Mouse (Mus musculus) embryonic fibroblast, embryonic 13.5 days (primary cell): ENCODE measurements at regions not wholly inside any gene's neighbourhood (a gene's known extent, or its start where the extent isn't known, plus 50 kb on each side); places are given as distances from the start of the nearest gene placed in this dataset.

ENCODE experiments used
- H3K27ac ChIP-seq: 2 replicates; pipeline ENCODE4 v1.5.1; 2012; ENCODE audit warnings: low read length, control low read depth, inconsistent platforms; ENCODE audit not compliant: insufficient read depth
- H3K4me1 ChIP-seq: 2 replicates; pipeline ENCODE4 v1.6.1; 2011; ENCODE audit warnings: low read length; ENCODE audit not compliant: control insufficient read depth, insufficient read depth
- H3K4me3 ChIP-seq: 2 replicates; pipeline ENCODE4 v1.5.1; 2011; ENCODE audit warnings: mild to moderate bottlenecking, control low read depth, low read length; ENCODE audit not compliant: insufficient read depth
- CTCF ChIP-seq: IDR thresholded peaks from 2 replicates; pipeline ENCODE4 v1.5.1; 2011; ENCODE audit warnings: mild to moderate bottlenecking, control low read depth, low read length, moderate library complexity, borderline replicate concordance; ENCODE audit not compliant: insufficient read depth
- POLR2A ChIP-seq: IDR thresholded peaks from 2 replicates; pipeline ENCODE4 v1.6.1; 2011; ENCODE audit warnings: low read depth, mild to moderate bottlenecking, control low read depth, low read length, moderate library complexity

DNA sequence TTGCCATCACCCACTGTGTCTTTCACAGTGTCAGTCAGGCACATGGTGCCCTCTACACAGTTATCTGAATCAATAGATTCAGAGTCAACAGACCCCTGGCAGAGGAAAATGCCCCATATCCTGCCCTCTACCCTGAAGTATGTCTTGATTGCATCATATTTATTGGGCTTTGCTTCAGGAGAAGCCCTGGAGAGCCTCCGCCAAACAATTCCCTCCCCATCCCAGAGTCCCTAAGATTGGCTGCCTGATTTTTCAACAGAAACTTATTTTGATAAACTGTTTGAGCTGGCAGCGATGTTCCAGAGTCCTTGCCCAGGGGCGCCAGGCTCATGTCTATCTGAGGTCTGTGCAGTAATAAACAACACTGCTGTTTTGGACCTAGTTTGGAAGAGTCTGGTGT lies 117.2 kb upstream of the Dusp10 start:
- Histone ChIP-seq H3K27ac (no peak overlapping the region), H3K4me3 (no peak overlapping the region), H3K4me1 (no peaks in the 10 kb centered on the region)
- TF ChIP-seq POLR2A (no peak), CTCF (no peak)

DNA sequence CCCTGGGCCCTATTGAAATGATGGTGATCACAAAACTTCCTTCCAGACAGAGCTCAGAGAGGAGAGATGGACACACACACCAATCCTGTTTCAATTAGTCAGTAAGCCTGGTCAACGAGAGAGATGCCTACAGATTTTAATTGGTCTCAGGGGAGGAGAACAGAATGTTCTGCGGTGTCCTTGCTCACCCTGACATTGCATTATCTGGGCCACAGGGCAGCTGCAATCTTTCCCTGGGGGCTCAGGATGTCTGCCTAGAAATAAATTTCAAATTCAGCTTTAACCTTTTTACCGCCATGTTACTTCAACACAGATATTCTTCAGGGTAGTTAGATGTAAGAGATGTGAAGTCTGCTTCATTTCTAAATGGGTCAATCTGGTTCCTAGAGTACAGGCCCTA lies 115.0 kb upstream of the Dusp10 start:
- no peak for TF ChIP-seq POLR2A
- TF ChIP-seq CTCF: no peak
- Histone ChIP-seq H3K4me3 (no peak overlapping the region), H3K4me1 (no peaks in the 10 kb centered on the region), H3K27ac (no peak overlapping the region)

DNA sequence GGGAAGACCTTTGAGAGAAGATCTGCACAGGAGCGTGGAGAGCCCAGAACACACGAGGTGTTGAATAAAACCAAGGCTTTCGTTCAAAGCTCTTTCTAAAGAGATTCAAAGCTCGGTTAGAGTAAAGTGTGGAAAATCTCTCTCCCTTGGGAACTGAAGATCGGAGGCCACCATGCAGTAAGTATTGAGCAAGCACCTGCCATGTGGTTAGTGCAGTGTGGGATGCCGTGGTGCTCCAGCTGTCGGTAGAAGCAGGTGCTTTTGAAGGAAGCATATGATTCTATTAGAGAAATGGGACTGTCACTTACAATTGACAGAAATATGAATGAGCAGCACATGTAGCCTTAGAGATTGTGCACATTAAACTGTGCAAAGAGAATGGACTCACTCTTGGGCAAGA lies 108.5 kb upstream of the Dusp10 start:
- Histone ChIP-seq H3K27ac (no peak overlapping the region), H3K4me1 (no peaks in the 10 kb centered on the region; the same call in 1 of the 2 replicates), H3K4me3 (no peak overlapping the region)
- TF ChIP-seq CTCF (no peak), POLR2A (no peak)

DNA sequence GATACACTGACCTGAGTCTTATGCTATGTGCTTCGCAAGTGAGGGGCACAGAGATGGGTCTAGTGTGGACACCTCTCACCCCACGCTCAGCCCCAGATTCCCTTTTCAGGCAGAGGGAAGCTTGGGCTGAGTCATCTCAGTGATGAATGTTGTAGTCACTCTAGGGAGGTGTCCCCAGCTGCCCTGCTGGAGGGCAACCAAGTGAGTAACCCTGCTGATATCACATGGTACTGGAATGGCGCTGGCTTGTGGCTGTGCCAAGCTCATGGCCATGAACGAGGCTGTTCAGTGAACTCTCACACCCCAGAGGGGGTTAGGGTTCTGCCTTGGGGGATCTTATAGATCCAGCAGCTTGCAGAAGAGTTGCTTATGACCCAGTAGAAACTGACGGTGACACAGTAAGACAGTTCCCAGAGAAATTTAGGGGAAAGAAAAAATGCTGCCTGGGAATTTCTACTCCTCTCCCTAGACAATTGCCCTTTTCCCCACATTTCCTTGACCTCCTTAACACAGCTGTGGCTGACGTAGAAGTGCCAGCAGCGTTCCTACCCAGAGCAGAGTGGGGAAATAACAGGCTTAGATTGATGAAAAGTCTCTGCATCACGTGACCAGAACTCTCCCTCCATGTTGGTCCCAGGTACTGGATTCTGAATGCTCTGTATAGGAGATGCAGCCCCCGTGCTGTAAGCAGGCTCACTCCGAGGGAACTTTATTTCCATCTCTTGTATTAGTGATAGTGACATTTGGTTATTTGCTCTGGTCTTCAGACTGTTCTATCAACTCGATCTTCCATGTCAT lies 107.6 kb upstream of the Dusp10 start:
- no peak for TF ChIP-seq CTCF
- no peak for TF ChIP-seq POLR2A

DNA sequence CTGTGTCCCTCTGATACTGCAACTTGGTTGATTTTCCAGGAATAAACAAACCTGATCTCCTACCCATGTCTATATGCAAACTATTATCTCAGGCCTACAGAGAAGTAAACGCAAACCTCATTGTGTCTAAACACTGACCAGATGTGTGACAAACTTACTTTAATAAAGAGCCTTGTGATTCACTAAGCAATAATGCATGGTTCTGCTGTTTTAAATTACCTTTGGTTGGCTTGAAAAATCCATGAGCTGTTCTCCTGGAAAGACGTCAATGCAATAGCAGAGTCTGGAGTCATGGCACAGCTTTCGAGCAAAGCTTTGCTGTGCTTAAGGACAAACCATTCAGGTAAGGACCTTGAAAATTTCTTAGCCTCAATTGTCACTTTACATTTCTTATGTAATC lies 95.4 kb upstream of the Dusp10 start:
- H3K4me3 ChIP-seq: no peak overlapping the region
- H3K27ac ChIP-seq: peak overlapping the region; percentile 98
- peaks cover 12% of the 10 kb centered on the region for H3K4me1 ChIP-seq
- TF ChIP-seq POLR2A (no peak), CTCF (no peak)

More for the DNA sequence above, 107.6 kb upstream of the Dusp10 start:
- Histone ChIP-seq H3K27ac (no peak overlapping the region), H3K4me3 (no peak overlapping the region), H3K4me1 (no peaks in the 10 kb centered on the region; the same call in 1 of the 2 replicates)

DNA sequence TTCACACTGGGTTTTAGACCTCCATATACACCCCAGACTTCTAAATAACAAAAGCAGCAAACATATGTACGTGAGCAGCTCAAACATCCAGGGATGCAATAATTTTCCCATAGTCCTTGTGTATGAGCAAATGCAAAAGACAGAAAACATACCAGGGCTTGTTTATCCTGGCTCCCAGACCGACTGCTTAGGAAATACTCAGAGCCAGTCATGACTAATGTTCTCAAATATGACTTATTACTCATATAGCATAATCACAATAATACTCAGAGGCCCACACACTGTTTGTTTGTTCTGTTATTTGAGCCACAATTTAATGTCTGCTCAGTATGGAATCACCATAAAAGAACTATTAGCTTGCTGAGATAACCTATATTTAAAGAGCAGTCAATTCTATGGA lies 91.8 kb upstream of the Dusp10 start:
- peaks cover 9% of the 10 kb centered on the region for H3K4me1 ChIP-seq
- no peak overlapping the region for H3K4me3 ChIP-seq
- TF ChIP-seq CTCF: no peak
- TF ChIP-seq POLR2A: no peak
- H3K27ac ChIP-seq: peak overlapping the region; percentile 93

DNA sequence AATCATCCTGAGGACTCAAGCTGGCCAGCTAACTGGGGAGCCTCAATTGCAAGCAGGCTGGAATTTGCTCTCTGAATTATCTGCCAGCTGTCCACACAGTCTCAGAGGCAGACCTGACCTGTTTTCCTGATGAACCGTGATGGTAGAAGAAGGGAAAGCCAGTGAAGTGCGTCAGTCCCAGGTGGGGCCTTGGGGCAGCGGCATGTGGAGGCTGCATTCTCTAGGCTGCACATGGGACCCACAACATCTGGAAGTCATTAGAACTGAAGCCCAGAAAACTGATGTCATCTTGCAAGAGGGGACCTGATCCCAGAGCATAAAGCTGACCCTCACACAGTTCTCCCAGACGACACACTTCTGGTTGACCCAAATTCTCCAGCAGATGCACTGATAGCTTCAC lies 84.6 kb upstream of the Dusp10 start:
- no peak for TF ChIP-seq CTCF
- TF ChIP-seq POLR2A: no peak
- Histone ChIP-seq H3K4me3 (no peak overlapping the region), H3K27ac (no peak overlapping the region), H3K4me1 (peaks cover 6% of the 10 kb centered on the region; the same call in 1 of the 2 replicates)

DNA sequence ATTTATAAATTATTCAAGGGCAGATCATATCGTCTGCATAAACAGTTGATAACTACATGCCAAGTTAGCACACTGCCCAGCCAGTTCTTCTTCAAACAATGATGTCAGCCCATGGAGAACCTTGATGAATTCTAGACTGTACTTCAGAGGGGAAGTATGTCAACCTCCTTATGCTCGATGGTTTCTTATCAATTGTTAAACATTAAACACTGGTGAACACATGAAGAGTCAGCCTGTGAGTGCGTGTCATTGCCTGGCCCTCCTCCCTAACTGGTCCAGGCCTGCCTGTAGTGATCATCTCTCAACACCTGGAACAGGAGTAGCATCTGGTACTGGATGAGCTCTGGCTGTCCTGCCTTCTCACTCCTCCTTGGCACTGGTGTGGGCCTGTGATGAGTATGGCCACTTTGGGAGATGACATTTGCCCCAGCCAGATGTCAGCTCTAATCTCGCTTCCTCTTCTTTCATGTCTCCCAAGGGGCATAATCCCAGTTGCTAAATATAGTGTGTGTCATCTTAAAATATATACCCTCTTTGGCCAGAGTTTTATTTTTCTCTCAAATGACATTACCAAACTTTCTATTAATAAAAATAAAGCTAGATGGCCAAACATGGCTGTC lies 82.6 kb upstream of the Dusp10 start:
- Histone ChIP-seq H3K4me3 (no peak overlapping the region), H3K4me1 (peaks cover 12% of the 10 kb centered on the region; the same call in 1 of the 2 replicates), H3K27ac (no peak overlapping the region)
- no peak for TF ChIP-seq POLR2A

DNA sequence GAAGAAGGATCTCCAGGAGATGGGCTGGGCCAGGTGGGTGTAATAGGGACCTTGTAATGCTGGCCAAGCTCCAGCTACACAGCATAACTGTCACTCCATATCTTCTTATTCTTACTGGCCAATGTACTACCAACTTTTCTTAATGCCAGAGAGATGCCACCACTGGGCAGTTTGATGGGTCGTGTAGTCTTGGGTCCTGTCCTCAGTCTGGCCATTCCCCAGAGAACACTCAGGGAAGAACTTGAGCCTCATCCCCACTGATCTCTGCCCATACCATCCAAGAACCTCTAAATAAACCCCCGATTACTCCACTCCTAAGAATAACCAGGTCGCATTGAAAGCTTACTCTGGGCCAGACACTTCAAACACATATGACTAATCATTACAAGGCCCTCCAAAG lies 82.0 kb upstream of the Dusp10 start:
- Histone ChIP-seq H3K4me1 (peaks cover 12% of the 10 kb centered on the region; the same call in 1 of the 2 replicates), H3K27ac (no peak overlapping the region), H3K4me3 (no peak overlapping the region)
- TF ChIP-seq POLR2A (no peak), CTCF (no peak)

DNA sequence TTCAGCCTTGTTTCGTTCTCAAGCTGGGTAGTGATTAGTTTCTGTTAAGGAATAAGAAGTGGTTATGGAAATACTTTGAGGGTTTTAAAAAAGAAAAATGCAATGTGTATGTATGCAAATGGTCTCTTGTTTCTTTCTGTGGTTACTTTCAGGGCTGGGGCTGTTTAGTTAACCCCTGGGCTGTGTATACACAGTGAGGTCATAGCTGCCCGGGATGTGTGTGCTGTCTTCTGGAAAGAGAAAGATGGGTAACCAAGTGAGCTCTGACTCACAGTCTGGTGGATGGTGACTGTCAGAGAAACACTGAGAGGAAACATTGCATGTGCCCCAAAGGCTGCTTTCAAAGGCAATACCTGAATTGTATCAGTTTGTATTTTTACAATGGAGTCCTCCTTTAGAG lies 79.3 kb upstream of the Dusp10 start:
- Histone ChIP-seq H3K4me3 (no peak overlapping the region), H3K27ac (peak overlapping the region; percentile 9; the same call in 1 of the 2 replicates), H3K4me1 (peaks cover 13% of the 10 kb centered on the region; the same call in 1 of the 2 replicates)
- TF ChIP-seq POLR2A: no peak
- TF ChIP-seq CTCF: no peak
